Mouse (Mus musculus) olfactory bulb, adult 2 months (tissue): Measurements from ENCODE around the gene Cenpe. TPM values are rescaled to one million over a fixed set of nuclear protein-coding genes. Genes with fewer than 3 reads are reported as not detected.

Experiments
- H3K27ac ChIP-seq: fragments of 200-500 bp; 2 replicates; pipeline ENCODE4 v1.5.1; 2012; ENCODE audit warnings: low read depth, low read length; ENCODE audit not compliant: insufficient read depth
- H3K4me1 ChIP-seq: fragments of 200-500 bp; 2 replicates; pipeline ENCODE4 v1.6.1; 2012; ENCODE audit warnings: low read length; ENCODE audit not compliant: control insufficient read depth, insufficient read depth
- H3K4me3 ChIP-seq: fragments of 200-500 bp; 2 replicates; pipeline ENCODE4 v1.5.1; 2012; ENCODE audit warnings: mild to moderate bottlenecking, low read depth, low read length, moderate library complexity; ENCODE audit not compliant: insufficient read depth
- CTCF ChIP-seq: fragments of 200-500 bp; IDR thresholded peaks from 2 replicates; pipeline ENCODE4 v1.5.1; 2012; ENCODE audit warnings: low read depth, mild to moderate bottlenecking, low read length, moderate library complexity; ENCODE audit not compliant: insufficient read depth
- POLR2A ChIP-seq: fragments of 200-500 bp; IDR thresholded peaks from 2 replicates; pipeline ENCODE4 v1.6.1; 2012; ENCODE audit warnings: mild to moderate bottlenecking, low read depth, low read length, moderate library complexity; ENCODE audit not compliant: insufficient read depth
- WGBS: fragments of 180-500 bp; shearing (Covaris S2); methylation state at CpG from one replicate; pipeline ENCODE4 v1.1.7; 2018; 5-methylcytosine and 5-hydroxymethylcytosine counted together
- polyA plus RNA-seq: library from polyadenylated mRNA; stranded (reverse); fragments of >200 nt; gene quantifications from 2 replicates; pipeline ENCODE4 v1.2.4, GENCODE M21; 2012; ENCODE audit warnings: low replicate concordance; ENCODE audit not compliant: missing spikeins, insufficient read depth, insufficient read length

The Cenpe gene
- polyA plus RNA-seq, 1 experiment = 38.3 TPM

DNA sequence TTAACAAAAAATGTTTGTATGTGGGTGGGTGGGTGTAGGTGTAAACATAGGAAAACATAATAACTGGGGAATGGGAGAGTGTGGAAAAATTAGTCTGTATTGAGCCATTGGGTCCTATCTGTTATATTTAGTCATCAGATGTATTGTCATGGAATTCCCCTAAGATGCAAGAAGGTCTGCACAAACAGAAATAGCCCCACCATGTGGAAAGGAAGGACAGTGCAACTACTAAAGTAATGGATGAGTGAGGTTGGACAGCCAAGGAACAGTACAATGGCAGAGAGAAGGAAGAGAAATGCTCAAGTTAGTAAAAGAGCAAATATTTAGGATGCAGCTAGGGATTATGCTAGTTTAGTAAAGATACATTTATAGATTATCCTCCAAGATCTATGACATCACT is 33.4 kb downstream of the Cenpe start:
- TF ChIP-seq POLR2A = no peak
- no peak for TF ChIP-seq CTCF
- Histone ChIP-seq H3K4me3 (no peak overlapping the region), H3K27ac (no peak overlapping the region), H3K4me1 (no peaks in the 10 kb centered on the region)

GRCm38 (mm10) chr3:135246828-135247227 is 34.5 kb downstream of the Cenpe start:
- H3K27ac ChIP-seq = no peak overlapping the region
- no peaks in the 10 kb centered on the region for H3K4me1 ChIP-seq
- TF ChIP-seq CTCF (no peak), POLR2A (no peak)
- H3K4me3 ChIP-seq = no peak overlapping the region
- 92% methylated on average over 6 of the region's 6 CpGs for WGBS

DNA sequence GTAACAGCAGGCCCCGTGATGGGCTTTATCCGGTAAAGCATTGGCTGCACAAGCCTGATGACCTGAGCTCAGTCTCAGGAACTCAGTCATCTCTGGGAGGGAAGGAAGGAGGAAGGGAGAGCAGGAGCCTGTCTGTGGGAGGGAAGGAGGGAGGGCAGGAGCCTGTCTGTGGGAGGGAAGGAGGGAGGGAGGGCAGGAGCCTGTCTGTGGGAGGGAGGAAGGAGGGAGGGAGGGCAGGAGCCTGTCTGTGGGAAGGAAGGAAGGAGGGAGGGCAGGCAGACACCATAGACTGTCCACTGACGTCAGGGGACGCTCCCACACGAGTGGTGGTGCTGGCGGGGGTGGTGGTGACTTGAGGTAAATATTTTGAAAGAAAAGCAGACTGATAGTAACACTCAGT is 36.8 kb downstream of the Cenpe start:
- no peak for TF ChIP-seq CTCF
- TF ChIP-seq POLR2A = no peak
- Histone ChIP-seq H3K4me3 (no peak overlapping the region), H3K4me1 (no peaks in the 10 kb centered on the region), H3K27ac (no peak overlapping the region)
- WGBS = 83% methylated on average over 6 of the region's 6 CpGs

GRCm38 (mm10) chr3:135251825-135252224 is 39.5 kb downstream of the Cenpe start:
- 96% methylated on average over 6 of the region's 6 CpGs for WGBS
- Histone ChIP-seq H3K27ac (no peak overlapping the region), H3K4me3 (no peak overlapping the region), H3K4me1 (no peaks in the 10 kb centered on the region)
- TF ChIP-seq POLR2A (no peak), CTCF (no peak)

- no peaks in the 10 kb centered on the region for H3K4me1 ChIP-seq
- no peak for TF ChIP-seq POLR2A
- no peak for TF ChIP-seq CTCF
- no peak overlapping the region for H3K27ac ChIP-seq
- H3K4me3 ChIP-seq = no peak overlapping the region
These were observed 42.4 kb downstream of the Cenpe start for GRCm38 (mm10) chr3:135254784-135255183.

DNA sequence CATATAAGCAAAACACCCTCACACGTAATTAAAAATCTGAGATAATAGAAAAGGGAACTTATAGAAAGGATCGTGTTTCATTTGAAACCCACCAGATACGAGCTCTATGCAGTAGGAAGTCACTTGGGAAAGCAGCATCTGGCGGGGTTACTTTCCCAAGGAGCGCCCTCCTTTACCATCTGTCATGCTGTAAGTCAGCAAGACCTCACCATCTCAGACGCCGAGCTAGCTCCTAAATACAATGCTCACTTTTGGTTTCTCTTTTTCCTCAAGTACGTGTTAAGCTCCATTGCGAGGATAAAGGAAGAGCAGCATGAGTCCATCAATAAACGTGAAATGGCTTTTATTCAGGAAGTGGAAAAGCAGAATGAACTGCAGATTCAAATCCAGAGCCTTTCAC is 46.6 kb downstream of the Cenpe start:
- Histone ChIP-seq H3K4me1 (no peaks in the 10 kb centered on the region), H3K4me3 (no peak overlapping the region), H3K27ac (no peak overlapping the region)
- TF ChIP-seq CTCF = no peak
- no peak for TF ChIP-seq POLR2A
- 88% methylated on average over 10 of the region's 10 CpGs for WGBS

- WGBS = 88% methylated on average over 7 of the region's 7 CpGs
- H3K4me1 ChIP-seq = no peaks in the 10 kb centered on the region
- H3K4me3 ChIP-seq = no peak overlapping the region
- TF ChIP-seq CTCF = no peak
- TF ChIP-seq POLR2A = no peak
- H3K27ac ChIP-seq = no peak overlapping the region
These were observed 47.9 kb downstream of the Cenpe start for GRCm38 (mm10) chr3:135260233-135260632.

GRCm38 (mm10) chr3:135268616-135269015 is 56.3 kb downstream of the Cenpe start:
- TF ChIP-seq CTCF (no peak), POLR2A (no peak)
- H3K27ac ChIP-seq = no peak overlapping the region
- H3K4me1 ChIP-seq = no peaks in the 10 kb centered on the region
- WGBS = 93% methylated on average over 5 of the region's 5 CpGs
- H3K4me3 ChIP-seq = no peak overlapping the region

- 93% methylated on average over 10 of the region's 10 CpGs for WGBS
- H3K4me3 ChIP-seq = no peak overlapping the region
- no peak overlapping the region for H3K27ac ChIP-seq
- TF ChIP-seq POLR2A (no peak), CTCF (no peak)
- H3K4me1 ChIP-seq = no peaks in the 10 kb centered on the region
These were observed 57.2 kb downstream of the Cenpe start for GRCm38 (mm10) chr3:135269391-135269990.

DNA sequence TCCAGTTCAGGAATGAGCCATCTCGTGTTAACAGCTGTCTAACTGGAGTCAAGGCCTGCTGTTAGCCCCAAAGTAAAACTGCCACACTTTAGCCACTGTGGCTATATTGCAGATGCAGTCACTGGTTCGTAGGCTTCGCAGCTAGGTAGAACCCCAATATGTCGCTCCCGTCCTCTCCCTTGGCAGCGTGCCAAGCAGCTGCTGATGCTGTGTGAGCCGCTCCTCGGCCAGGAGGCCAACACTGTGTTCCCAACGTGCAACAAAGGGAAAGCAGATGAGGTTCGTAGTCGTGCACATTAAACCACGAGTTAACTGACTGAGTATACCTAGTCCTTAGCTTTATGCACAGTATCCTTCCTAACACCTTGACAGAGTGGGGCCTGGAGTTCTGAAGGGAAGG is 60.3 kb downstream of the Cenpe start:
- no peaks in the 10 kb centered on the region for H3K4me1 ChIP-seq
- no peak for TF ChIP-seq CTCF
- no peak for TF ChIP-seq POLR2A
- no peak overlapping the region for H3K27ac ChIP-seq
- no peak overlapping the region for H3K4me3 ChIP-seq
- 57% methylated on average over 12 of the region's 12 CpGs for WGBS
